Mouse (Mus musculus) embryonic facial prominence, embryonic 15.5 days (tissue): ENCODE measurements around the gene Rassf3. TPM values are rescaled to one million over a fixed set of nuclear protein-coding genes. Genes with fewer than 3 reads are reported as not detected.

Experiments used
- ATAC-seq: fragments of 200-750 bp; cut with Nextera tagmentation; 2 replicates; pipeline ENCODE4 v1.8.0; 2017; ENCODE audit warnings: low read depth, moderate TSS enrichment; ENCODE audit not compliant: insufficient number of reproducible peaks, low FRiP score, low TSS enrichment
- H3K27ac ChIP-seq: fragments of 300-500 bp; sonication (generic); replicated peaks from 2 replicates; pipeline ENCODE4 v1.5.1; 2015; ENCODE audit warnings: mild to moderate bottlenecking, inconsistent platforms
- H3K27me3 ChIP-seq: fragments of 300-500 bp; sonication (generic); 2 replicates; pipeline ENCODE4 v1.6.1; 2015; ENCODE audit warnings: inconsistent platforms
- H3K36me3 ChIP-seq: fragments of 300-500 bp; sonication (generic); 2 replicates; pipeline ENCODE4 v1.6.1; 2015; ENCODE audit warnings: mild to moderate bottlenecking, inconsistent platforms
- H3K4me1 ChIP-seq: fragments of 300-500 bp; sonication (generic); 2 replicates; pipeline ENCODE4 v1.6.1; 2015; ENCODE audit warnings: inconsistent platforms
- H3K4me2 ChIP-seq: fragments of 300-500 bp; sonication (generic); replicated peaks from 2 replicates; pipeline ENCODE4 v1.6.1; 2015; ENCODE audit warnings: mild to moderate bottlenecking, inconsistent platforms
- H3K4me3 ChIP-seq: fragments of 300-500 bp; sonication (generic); replicated peaks from 2 replicates; pipeline ENCODE4 v1.5.1; 2015; ENCODE audit warnings: mild to moderate bottlenecking, inconsistent platforms
- H3K9ac ChIP-seq: fragments of 300-500 bp; sonication (generic); 2 replicates; pipeline ENCODE4 v1.6.1; 2015; ENCODE audit warnings: inconsistent platforms
- H3K9me3 ChIP-seq: fragments of 300-500 bp; sonication (generic); replicated peaks from 2 replicates; pipeline ENCODE4 v1.6.1; 2016; ENCODE audit warnings: inconsistent platforms
- WGBS: fragments of 180-500 bp; shearing (Covaris S2); methylation state at CpG from one replicate; pipeline ENCODE4 v1.1.7; 2015; 5-methylcytosine and 5-hydroxymethylcytosine counted together
- polyA plus RNA-seq: library from polyadenylated mRNA; unstranded; fragments of >200 nt; fragmentation: Nextera tagmentation; extraction: Ambion mirVana; gene quantifications from 2 replicates; pipeline ENCODE4 v1.2.1, GENCODE M21; 2015

Rassf3 gene
- polyA plus RNA-seq, 1 experiment from 2014 or later = 20.3 TPM

GRCm38 (mm10) chr10:121504973-121505911, 29.1 kb upstream of the Rassf3 start:
- Histone ChIP-seq H3K4me2 (peak overlapping the region; percentile 57), H3K27ac (peak overlapping the region; percentile 31), H3K27me3 (no peaks in the 10 kb centered on the region), H3K4me3 (peak overlapping the region; percentile 41), H3K9ac (0 out of 2 replicates have a peak overlapping the region, but pooled peaks have one; percentile 1), H3K4me1 (peaks cover 45% of the 10 kb centered on the region), H3K36me3 (no peaks in the 10 kb centered on the region), H3K9me3 (no peaks in the 10 kb centered on the region)
- WGBS = 13% methylated on average over 35 of the region's 35 CpGs
- no peak for ATAC-seq

GRCm38 (mm10) chr10:121501160-121501559, 25.0 kb upstream of the Rassf3 start:
- Histone ChIP-seq H3K4me1 (peaks cover 40% of the 10 kb centered on the region), H3K9me3 (no peaks in the 10 kb centered on the region), H3K27me3 (no peaks in the 10 kb centered on the region), H3K9ac (no peak overlapping the region), H3K4me3 (no peak overlapping the region), H3K4me2 (no peak overlapping the region), H3K27ac (no peak overlapping the region), H3K36me3 (no peaks in the 10 kb centered on the region)
- ATAC-seq = no peak
- WGBS = 80% methylated on average over 5 of the region's 5 CpGs

GRCm38 (mm10) chr10:121500034-121500433, 23.9 kb upstream of the Rassf3 start:
- H3K27me3 ChIP-seq = no peaks in the 10 kb centered on the region
- H3K27ac ChIP-seq = no peak overlapping the region
- H3K9me3 ChIP-seq = no peaks in the 10 kb centered on the region
- H3K4me3 ChIP-seq = no peak overlapping the region
- H3K4me2 ChIP-seq = no peak overlapping the region
- ATAC-seq = no peak
- 51% methylated on average over 5 of the region's 5 CpGs for WGBS
- no peaks in the 10 kb centered on the region for H3K36me3 ChIP-seq
- H3K4me1 ChIP-seq = peaks cover 30% of the 10 kb centered on the region
- H3K9ac ChIP-seq = no peak overlapping the region

- Histone ChIP-seq H3K4me2 (no peak overlapping the region), H3K4me1 (peaks cover 26% of the 10 kb centered on the region), H3K9ac (no peak overlapping the region), H3K27ac (no peak overlapping the region), H3K4me3 (no peak overlapping the region), H3K9me3 (no peaks in the 10 kb centered on the region), H3K36me3 (no peaks in the 10 kb centered on the region), H3K27me3 (no peaks in the 10 kb centered on the region)
- ATAC-seq = no peak
- 69% methylated on average over 2 of the region's 2 CpGs for WGBS
Measured at GRCm38 (mm10) chr10:121499063-121499462, 22.9 kb upstream of the Rassf3 start.

GRCm38 (mm10) chr10:121498481-121498904, 22.3 kb upstream of the Rassf3 start:
- peak overlapping the region; percentile 39; the same call in 1 of the 2 replicates for H3K27ac ChIP-seq
- H3K4me2 ChIP-seq = no peak overlapping the region
- H3K36me3 ChIP-seq = no peaks in the 10 kb centered on the region
- no peaks in the 10 kb centered on the region for H3K27me3 ChIP-seq
- no peaks in the 10 kb centered on the region for H3K9me3 ChIP-seq
- H3K9ac ChIP-seq = no peak overlapping the region
- no peak overlapping the region for H3K4me3 ChIP-seq
- 49% methylated on average over 8 of the region's 8 CpGs for WGBS
- peaks cover 26% of the 10 kb centered on the region for H3K4me1 ChIP-seq
- ATAC-seq = peak; percentile 23; the same call in 1 of the 2 replicates

GRCm38 (mm10) chr10:121497968-121498367, 21.8 kb upstream of the Rassf3 start:
- 24% methylated on average over 7 of the region's 7 CpGs for WGBS

GRCm38 (mm10) chr10:121496616-121497015, 20.5 kb upstream of the Rassf3 start:
- WGBS = 64% methylated on average over 7 of the region's 7 CpGs
- H3K27ac ChIP-seq = no peak overlapping the region
- no peaks in the 10 kb centered on the region for H3K9me3 ChIP-seq
- H3K4me3 ChIP-seq = no peak overlapping the region
- no peaks in the 10 kb centered on the region for H3K36me3 ChIP-seq
- peaks cover 26% of the 10 kb centered on the region for H3K4me1 ChIP-seq
- H3K9ac ChIP-seq = no peak overlapping the region
- H3K27me3 ChIP-seq = no peaks in the 10 kb centered on the region
- ATAC-seq = no peak
- H3K4me2 ChIP-seq = no peak overlapping the region

More at GRCm38 (mm10) chr10:121497968-121498367, 21.8 kb upstream of the Rassf3 start:
- ATAC-seq = no peak
- peak overlapping the region; percentile 39 for H3K27ac ChIP-seq
- H3K36me3 ChIP-seq = no peaks in the 10 kb centered on the region
- H3K4me2 ChIP-seq = no peak overlapping the region
- H3K9ac ChIP-seq = no peak overlapping the region
- H3K4me1 ChIP-seq = peaks cover 26% of the 10 kb centered on the region
- no peak overlapping the region for H3K4me3 ChIP-seq
- H3K9me3 ChIP-seq = no peaks in the 10 kb centered on the region
- H3K27me3 ChIP-seq = no peaks in the 10 kb centered on the region

GRCm38 (mm10) chr10:121494163-121494425, 17.9 kb upstream of the Rassf3 start:
- Histone ChIP-seq H3K27me3 (no peaks in the 10 kb centered on the region), H3K4me2 (no peak overlapping the region), H3K36me3 (no peaks in the 10 kb centered on the region), H3K27ac (no peak overlapping the region), H3K4me3 (no peak overlapping the region), H3K9me3 (no peaks in the 10 kb centered on the region), H3K9ac (no peak overlapping the region), H3K4me1 (peaks cover 12% of the 10 kb centered on the region)
- ATAC-seq = no peak
- WGBS = 76% methylated on average over 2 of the region's 2 CpGs

- H3K4me1 ChIP-seq = peaks cover 11% of the 10 kb centered on the region
- no peak overlapping the region for H3K9ac ChIP-seq
- H3K4me2 ChIP-seq = no peak overlapping the region
- ATAC-seq = no peak
- no peaks in the 10 kb centered on the region for H3K9me3 ChIP-seq
- 58% methylated on average over 9 of the region's 9 CpGs for WGBS
- no peak overlapping the region for H3K4me3 ChIP-seq
- no peaks in the 10 kb centered on the region for H3K27me3 ChIP-seq
- H3K27ac ChIP-seq = 0 out of 2 replicates have a peak overlapping the region, but pooled peaks have one; percentile 39
- H3K36me3 ChIP-seq = no peaks in the 10 kb centered on the region
Measured at GRCm38 (mm10) chr10:121493374-121494162, 17.4 kb upstream of the Rassf3 start.

- H3K4me3 ChIP-seq = no peak overlapping the region
- H3K4me2 ChIP-seq = no peak overlapping the region
- no peak for ATAC-seq
- no peaks in the 10 kb centered on the region for H3K9me3 ChIP-seq
- 0 out of 2 replicates have a peak, but pooled peaks cover 3% of the 10 kb centered on the region for H3K4me1 ChIP-seq
- H3K27ac ChIP-seq = no peak overlapping the region
- H3K9ac ChIP-seq = no peak overlapping the region
- WGBS = 75% methylated on average over 7 of the region's 7 CpGs
- no peaks in the 10 kb centered on the region for H3K27me3 ChIP-seq
- H3K36me3 ChIP-seq = no peaks in the 10 kb centered on the region
Measured at GRCm38 (mm10) chr10:121492608-121493315, 16.6 kb upstream of the Rassf3 start.

- no peaks in the 10 kb centered on the region for H3K27me3 ChIP-seq
- no peak overlapping the region for H3K9ac ChIP-seq
- no peak overlapping the region for H3K4me2 ChIP-seq
- H3K4me3 ChIP-seq = no peak overlapping the region
- H3K9me3 ChIP-seq = no peaks in the 10 kb centered on the region
- ATAC-seq = no peak
- WGBS = 87% methylated on average over 6 of the region's 6 CpGs
- H3K36me3 ChIP-seq = no peaks in the 10 kb centered on the region
- no peak overlapping the region for H3K27ac ChIP-seq
- H3K4me1 ChIP-seq = no peaks in the 10 kb centered on the region
Measured at GRCm38 (mm10) chr10:121489941-121490340, 13.8 kb upstream of the Rassf3 start.
